Mouse (Mus musculus) gastrocnemius, adult 2 months (tissue): Measurements from ENCODE around the gene Prkn. TPM values are rescaled to one million over a fixed set of nuclear protein-coding genes. Genes with fewer than 3 reads are reported as not detected.
"Not testable (repeated sequence)": the region's sequence is repeated elsewhere in the genome, so short reads cannot be mapped to it uniquely, and the experiment has no call there.

Source experiments
- DNase-seq: peaks from one replicate; pipeline ENCODE4 v3.0.0; 2022
- H3K27ac ChIP-seq: fragments of 200-600 bp; 2 replicates; pipeline ENCODE4 v1.8.1; 2022; ENCODE audit warnings: mild to moderate bottlenecking
- H3K4me3 ChIP-seq: fragments of 200-600 bp; 2 replicates; pipeline ENCODE4 v1.8.1; 2022; ENCODE audit warnings: mild to moderate bottlenecking, moderate library complexity
- CTCF ChIP-seq: fragments of 200-600 bp; IDR thresholded peaks from 2 replicates; pipeline ENCODE4 v1.8.1; 2022; ENCODE audit warnings: antibody characterized with exemption, mild to moderate bottlenecking, moderate library complexity
- intact Hi-C: fragments of 180-260 bp; cut with DNase I; formaldehyde crosslinking; loops from one replicate; pipeline ENCODE4 v1.15.1; 2025
- total RNA-seq, 2 experiments: library from RNA; stranded (reverse); gene quantifications; 2 replicates each; pipeline ENCODE4 v1.2.3; 2021

Prkn gene
- total RNA-seq, 2 experiments from 2014 or later = 18.4 to 24.7 TPM

DNA sequence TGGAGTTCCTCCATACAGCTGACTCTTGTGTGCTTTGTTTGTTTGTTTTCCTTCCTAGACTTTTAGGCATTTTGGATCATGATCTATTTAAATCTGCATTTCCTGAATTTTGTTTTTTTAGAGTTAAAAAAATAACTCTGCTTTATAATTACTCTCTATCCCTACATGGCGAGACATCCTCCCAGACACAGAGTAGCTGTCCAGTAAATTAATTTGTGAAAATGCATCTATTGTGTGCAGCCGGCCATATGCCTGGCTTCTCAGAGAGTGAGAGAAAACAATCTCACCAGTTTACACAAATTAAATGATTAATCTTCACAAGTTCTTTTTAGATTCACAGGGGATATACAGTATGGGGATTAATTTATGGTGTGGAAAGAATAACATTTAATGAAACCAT, 357.9 kb downstream of the Prkn start:
- Histone ChIP-seq H3K4me3 (no peak overlapping the region), H3K27ac (no peak overlapping the region)
- DNase-seq = no peak
- intact Hi-C loops = no loop called here
- no peak for TF ChIP-seq CTCF

DNA sequence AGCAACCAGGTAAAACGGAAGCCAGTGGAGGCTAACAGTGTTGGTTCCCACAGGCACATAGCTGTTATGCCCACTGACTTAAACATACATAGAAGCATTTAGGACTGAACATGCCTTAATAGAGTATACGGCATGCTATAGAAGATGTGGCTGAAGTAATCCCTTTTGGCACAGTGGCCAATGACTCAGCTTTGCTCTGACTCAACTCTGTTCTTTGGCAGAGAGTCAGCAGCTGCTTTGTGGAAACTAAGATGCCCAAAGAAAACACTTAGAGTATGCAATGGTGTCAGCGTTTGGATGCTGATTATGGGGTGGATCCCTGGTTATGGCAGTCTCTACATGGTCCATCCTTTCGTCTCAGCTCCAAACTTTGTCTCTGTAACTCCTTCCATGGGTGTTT, 368.9 kb downstream of the Prkn start:
- intact Hi-C loops = not testable (repeated sequence)
- Histone ChIP-seq H3K27ac (peak overlapping the region; percentile 51; the same call in 1 of the 2 replicates), H3K4me3 (peak overlapping the region; percentile 43)
- DNase-seq = peak; percentile 30

DNA sequence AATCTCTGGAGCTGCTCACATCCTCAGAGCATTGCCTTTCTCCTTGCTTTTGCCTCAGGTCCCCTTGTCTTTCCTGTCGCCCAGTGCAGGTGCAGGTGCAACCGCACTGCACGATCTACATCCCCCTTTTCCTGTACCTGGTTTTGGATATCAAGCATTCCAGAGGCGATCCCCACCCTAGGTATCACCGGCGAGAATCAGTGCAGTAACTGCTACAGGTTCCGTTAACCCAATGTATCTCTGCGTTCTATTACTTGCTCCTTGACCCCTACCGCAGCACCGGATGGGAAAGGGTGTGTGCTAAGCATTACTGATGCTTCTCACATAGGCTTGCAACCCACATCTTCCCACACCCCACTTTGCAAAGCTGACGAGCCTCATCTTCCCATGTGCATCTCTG, 370.8 kb downstream of the Prkn start:
- intact Hi-C loops = no loop called here
- no peak overlapping the region for H3K27ac ChIP-seq

DNA sequence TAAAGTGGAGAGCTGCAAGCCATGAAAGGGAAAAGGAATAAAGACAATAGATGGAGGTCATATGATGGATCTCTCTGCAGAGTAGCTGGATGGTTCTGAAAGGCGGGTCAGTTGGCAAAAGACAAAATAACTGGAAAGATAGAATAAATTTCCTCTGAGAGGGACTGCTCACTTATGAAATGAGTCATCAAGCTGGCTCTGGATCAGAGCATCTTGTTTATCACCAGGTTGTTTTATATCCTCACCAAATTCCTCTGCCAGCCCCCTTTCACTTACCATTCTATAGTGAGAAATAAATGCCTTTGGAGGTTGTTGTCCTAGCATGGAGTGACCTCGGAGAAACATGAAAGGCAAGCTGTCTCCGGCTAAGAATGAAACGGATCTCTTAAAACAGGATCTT, 371.4 kb downstream of the Prkn start:
- intact Hi-C loops = no loop called here
- Histone ChIP-seq H3K4me3 (no peak overlapping the region), H3K27ac (no peak overlapping the region)
- no peak for TF ChIP-seq CTCF
- no peak for DNase-seq

More for the DNA sequence above, 370.8 kb downstream of the Prkn start:
- TF ChIP-seq CTCF = no peak
- no peak for DNase-seq
- no peak overlapping the region for H3K4me3 ChIP-seq

DNA sequence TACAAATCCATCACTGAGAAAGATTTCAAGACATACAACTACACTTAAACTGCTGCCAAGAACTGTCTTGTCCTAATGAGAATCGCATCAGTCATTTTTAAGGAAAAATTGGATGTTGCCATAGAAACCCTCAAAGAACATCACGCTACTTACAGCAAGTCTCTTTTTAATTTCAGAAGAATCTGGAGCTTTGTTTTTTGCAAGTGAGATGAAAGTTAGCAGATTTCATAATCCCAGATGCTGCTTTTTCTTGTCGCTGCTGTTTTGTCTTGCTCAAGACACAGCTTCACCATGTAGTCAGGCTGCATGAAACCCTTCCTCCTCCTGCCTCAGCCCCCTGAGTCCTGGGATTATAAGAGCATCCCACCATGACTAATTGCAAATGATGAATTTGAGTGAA, 373.5 kb downstream of the Prkn start:
- no peak for TF ChIP-seq CTCF
- no peak for DNase-seq
- no peak overlapping the region for H3K4me3 ChIP-seq
- intact Hi-C loops = no loop called here
- H3K27ac ChIP-seq = no peak overlapping the region

DNA sequence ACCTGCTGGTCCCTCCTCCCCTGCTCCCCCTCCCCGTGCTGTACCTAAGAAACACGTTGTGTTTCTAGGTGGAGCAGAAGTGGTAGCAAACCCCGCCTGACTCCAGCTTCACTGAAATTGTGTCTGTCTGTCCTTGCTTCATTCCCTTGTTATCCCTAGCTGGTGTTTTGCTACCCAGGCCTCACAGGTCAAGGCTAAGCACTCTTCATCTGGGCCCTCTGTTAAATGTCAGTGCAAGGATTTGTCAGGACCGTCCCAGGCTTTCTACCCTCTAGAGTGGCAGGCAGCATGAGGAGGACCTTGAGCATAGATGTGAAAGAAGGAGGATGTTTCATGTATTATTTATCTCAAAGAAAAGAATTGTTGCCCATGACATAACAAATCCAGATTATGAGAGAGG, 388.8 kb downstream of the Prkn start:
- no peak for TF ChIP-seq CTCF
- no peak overlapping the region for H3K4me3 ChIP-seq
- no peak overlapping the region for H3K27ac ChIP-seq
- DNase-seq = no peak
- intact Hi-C loops = no loop called here

DNA sequence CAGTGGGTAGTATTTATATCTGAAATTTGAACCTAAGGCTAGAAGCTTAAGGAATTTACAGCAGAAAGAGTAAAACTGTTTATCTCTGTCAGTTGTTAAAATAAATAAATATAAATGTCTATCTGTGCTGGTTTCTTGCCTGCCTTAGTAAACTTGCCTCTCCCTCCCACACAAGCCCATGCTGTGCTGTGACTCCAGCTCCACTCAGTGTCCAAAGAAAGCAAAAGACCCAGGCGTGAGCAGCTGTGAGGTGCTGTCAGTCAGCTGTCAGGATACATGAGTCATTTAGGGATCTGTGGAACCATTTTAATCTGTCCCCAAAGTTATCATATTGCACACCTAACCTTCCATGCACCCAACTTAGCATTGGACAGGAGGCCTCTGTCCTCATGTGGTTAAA, 389.2 kb downstream of the Prkn start:
- peak; percentile 53 for TF ChIP-seq CTCF
- Histone ChIP-seq H3K27ac (0 out of 2 replicates have a peak overlapping the region, but pooled peaks have one; percentile 25), H3K4me3 (no peak overlapping the region)
- intact Hi-C loops = no loop called here
- peak; percentile 44 for DNase-seq

DNA sequence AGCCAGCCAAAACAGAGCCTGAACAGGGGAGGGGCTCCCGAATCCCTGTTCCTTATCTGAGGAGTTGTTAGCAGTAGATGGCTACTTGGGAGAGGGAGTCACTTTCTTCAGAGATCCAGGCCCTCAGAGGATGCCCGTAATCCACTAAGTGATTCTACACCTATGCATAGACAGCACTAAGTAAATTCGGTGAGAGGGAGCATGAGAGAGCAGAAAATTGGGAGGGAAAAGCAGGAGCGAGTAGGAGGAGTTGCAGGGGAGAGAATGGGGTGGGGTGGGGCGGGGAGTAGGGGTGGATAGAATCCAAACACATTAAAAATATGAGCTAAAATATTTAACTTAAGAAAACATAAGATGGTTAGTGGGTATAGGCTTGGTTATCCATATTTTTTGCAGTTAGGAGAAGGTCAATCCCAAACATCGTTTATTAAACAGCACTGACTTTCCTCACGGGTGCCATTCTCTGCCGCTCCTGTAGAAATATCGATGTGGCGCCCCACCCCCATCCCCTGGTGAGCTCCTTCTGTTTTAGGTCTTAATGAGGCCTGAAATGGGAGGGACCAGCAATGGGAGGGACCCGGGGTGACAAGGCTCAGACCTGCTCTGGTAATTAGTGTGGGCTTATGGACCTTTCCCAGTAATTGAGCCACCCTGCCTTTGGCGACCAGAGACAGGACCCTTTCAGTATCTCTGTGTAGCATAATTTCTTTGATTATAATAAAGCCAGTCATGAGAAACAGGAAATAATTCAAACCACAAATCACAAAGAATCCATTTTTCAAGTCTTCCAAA, 390.6 kb downstream of the Prkn start:
- DNase-seq = no peak
- intact Hi-C loops = no loop called here
- TF ChIP-seq CTCF = no peak
- no peak overlapping the region for H3K27ac ChIP-seq
- H3K4me3 ChIP-seq = no peak overlapping the region

DNA sequence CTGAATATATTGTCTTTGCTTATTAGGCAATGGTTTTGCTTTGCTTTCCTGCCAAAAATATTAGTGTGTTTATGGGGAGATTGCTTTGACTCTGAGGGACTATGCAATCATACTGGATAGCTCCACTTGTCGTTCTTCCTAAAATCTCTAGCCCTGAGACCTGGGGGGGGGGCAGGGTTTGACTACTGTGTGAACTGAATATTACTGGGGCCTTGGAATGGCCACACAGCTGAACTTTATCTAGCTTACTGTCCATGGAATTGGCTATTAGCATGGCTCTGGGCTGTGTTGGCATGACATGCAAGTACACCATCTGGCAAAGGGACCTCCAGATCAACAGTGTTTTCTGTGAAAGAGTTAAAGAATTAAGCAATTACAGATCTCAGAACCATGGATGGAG, 395.1 kb downstream of the Prkn start:
- H3K27ac ChIP-seq = no peak overlapping the region
- no peak for DNase-seq

DNA sequence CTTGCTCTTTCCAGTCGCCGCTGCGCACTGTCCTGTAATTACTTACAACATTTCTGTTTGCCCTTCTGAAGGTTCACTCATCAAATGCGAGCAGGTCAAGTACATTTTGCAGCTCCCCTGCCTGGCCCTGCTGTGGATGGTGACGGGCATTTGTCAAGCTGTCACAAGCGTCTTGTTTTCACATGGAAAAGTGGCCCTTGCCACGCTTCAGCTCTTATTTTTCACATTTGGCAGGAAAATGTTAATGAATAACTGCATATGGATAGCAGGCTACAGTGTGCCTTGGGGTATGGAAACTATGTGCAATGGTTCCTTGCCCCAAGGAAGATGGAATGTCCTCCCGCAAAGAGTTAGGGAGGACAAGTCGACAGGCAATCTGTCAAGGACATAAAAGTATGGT, 404.9 kb downstream of the Prkn start:
- H3K4me3 ChIP-seq = no peak overlapping the region
- TF ChIP-seq CTCF = no peak
- DNase-seq = no peak
- H3K27ac ChIP-seq = no peak overlapping the region
- intact Hi-C loops = no loop called here

More for the DNA sequence above, 395.1 kb downstream of the Prkn start:
- H3K4me3 ChIP-seq = no peak overlapping the region
- intact Hi-C loops = no loop called here
- TF ChIP-seq CTCF = no peak

DNA sequence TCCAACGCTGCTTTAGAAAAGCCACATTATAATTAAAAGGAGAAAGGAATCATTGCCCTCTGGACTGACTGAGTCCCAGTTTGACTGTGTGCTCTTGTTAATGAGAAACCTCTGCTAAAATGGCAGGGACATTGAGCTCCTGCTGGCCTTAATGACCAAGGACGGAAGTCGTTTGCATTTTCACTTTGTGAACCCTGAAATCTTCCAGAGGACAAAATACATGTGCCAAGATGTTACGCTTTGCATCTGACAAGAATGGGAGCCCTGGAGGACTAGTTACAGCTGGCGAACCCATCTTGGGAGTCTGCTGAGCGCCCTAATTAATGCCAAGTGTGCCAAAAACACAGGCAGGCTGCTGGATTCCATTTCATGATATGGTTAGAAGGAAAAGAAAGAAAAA, 409.0 kb downstream of the Prkn start:
- H3K4me3 ChIP-seq = no peak overlapping the region
- TF ChIP-seq CTCF = no peak
- DNase-seq = no peak
- intact Hi-C loops = no loop called here
- no peak overlapping the region for H3K27ac ChIP-seq

DNA sequence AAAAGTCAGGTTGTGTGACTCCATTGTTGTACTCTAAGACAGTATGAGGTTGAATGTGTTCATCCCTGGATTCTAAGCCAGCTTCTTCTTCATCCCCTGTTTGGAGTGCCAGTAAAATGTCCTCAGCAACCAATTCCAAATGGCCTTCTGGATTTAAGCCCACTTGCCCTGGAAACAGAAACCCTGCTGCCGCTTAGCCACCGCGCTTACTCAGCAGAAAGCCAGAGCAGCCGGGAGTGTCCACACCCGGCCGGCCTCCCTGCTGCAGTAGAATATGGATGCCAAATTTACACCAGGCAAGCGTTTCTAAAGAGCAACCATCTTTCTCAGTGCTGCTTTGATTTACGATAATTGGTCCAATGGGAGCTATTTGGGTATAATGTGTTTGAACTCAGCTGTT, 420.5 kb downstream of the Prkn start:
- DNase-seq = peak; percentile 74
- intact Hi-C loops = no loop called here
- no peak overlapping the region for H3K27ac ChIP-seq
- no peak overlapping the region for H3K4me3 ChIP-seq
- TF ChIP-seq CTCF = no peak

DNA sequence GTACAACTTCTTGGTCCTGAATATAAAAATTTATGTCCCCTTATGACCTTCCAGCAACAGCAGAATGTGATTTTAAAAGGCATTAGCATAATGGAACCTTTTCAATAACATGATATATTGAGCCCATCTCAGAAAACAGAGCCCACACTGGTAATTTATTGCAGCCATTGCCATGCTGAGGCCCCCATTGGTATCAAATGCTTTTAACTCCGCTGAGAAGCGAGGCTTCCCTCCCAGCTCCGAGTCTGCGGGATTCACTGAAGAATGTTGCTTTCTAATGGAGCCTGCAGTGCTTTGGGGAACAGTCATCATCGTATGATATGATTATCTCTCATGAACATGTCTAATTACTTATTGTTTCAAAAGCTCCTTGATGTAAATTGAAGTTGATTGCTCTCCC, 421.5 kb downstream of the Prkn start:
- no peak overlapping the region for H3K4me3 ChIP-seq
- no peak for TF ChIP-seq CTCF
- no peak for DNase-seq
- H3K27ac ChIP-seq = no peak overlapping the region
- intact Hi-C loops = no loop called here

DNA sequence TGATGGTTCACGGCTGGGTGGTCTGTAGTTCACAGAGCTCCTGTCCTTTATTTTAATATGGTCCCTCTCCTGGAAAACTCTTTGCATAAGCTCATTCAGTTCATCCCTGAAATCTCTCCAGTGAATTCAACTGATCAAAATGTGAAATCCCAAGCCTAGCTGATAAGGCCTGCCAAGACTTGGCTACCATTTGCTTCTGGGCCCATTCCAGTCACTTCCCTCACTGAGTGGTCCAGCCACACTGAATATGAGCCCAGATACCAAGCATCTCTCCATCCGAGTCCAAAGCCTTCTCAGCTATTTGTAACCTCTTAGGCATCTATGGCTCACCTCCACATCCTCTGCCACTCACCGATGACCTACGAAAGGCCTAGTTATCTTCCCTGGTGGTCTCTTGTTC, 427.8 kb downstream of the Prkn start:
- TF ChIP-seq CTCF = no peak
- H3K4me3 ChIP-seq = no peak overlapping the region
- intact Hi-C loops = no loop called here
- no peak overlapping the region for H3K27ac ChIP-seq
- no peak for DNase-seq
